ENCODE assay signal across 10 mouse cellular contexts in genomic region chr1:38357933-38358796, GRCm38 (mm10).
A peak's percentile ranks its signal among the peaks of the same experiment; 100 is the strongest.
DNase-seq lines count a peak whose midpoint lies in the region; ATAC-seq lines count a peak whose summit lies in the region.
"Had no signal": no experiment of that assay in that cellular context is flagged by ENCODE, and none has a peak within 500 bp of the region (broad histone marks: within the 10 kb centered on the region; RNA-seq: fewer than 3 reads in every experiment).

No protein-coding gene starts in this region.

- no peaks in the 10 kb centered on the region for H3K36me3 ChIP-seq in forebrain, embryonic 13.5 days (ENCODE audit: poor library complexity, severe bottlenecking)
- no peaks in the 10 kb centered on the region for H3K36me3 ChIP-seq in forebrain, embryonic 10.5 days (replicated peaks)
- H3K36me3 ChIP-seq in midbrain, embryonic 12.5 days: no peaks in the 10 kb centered on the region
- H3K36me3 ChIP-seq in midbrain, embryonic 10.5 days: no peaks in the 10 kb centered on the region
- H3K36me3 ChIP-seq in stomach, embryonic 15.5 days: no peaks in the 10 kb centered on the region
- H3K36me3 ChIP-seq: midbrain, embryonic 13.5 days had no signal

- no peak overlapping the region for H3K4me2 ChIP-seq in forebrain, embryonic 13.5 days
- H3K4me2 ChIP-seq in midbrain, embryonic 12.5 days (replicated peaks): no peak overlapping the region
- peak overlapping the region; percentile 13; the same call in 1 of the 2 replicates for H3K4me2 ChIP-seq in stomach, embryonic 15.5 days
- H3K4me2 ChIP-seq: midbrain, embryonic 13.5 days had no signal

- 80% methylated on average over 10 of the region's 10 CpGs for WGBS in forebrain, embryonic 13.5 days
- 85% methylated on average over 10 of the region's 10 CpGs for WGBS in forebrain, embryonic 10.5 days
- 80% methylated on average over 10 of the region's 10 CpGs for WGBS in midbrain, embryonic 12.5 days
- 85% methylated on average over 10 of the region's 10 CpGs for WGBS in midbrain, embryonic 10.5 days
- 21% methylated on average over 10 of the region's 10 CpGs for WGBS in stomach, embryonic 15.5 days

- H3K27ac ChIP-seq in forebrain, embryonic 13.5 days: no peak overlapping the region
- H3K27ac ChIP-seq in forebrain, embryonic 10.5 days: no peak overlapping the region
- H3K27ac ChIP-seq in midbrain, embryonic 12.5 days (replicated peaks): 0 out of 2 replicates have a peak overlapping the region, but pooled peaks have one; percentile 6
- H3K27ac ChIP-seq in midbrain, embryonic 10.5 days (replicated peaks): no peak overlapping the region
- peak overlapping the region; percentile 63 for H3K27ac ChIP-seq in stomach, embryonic 15.5 days
- H3K27ac ChIP-seq: midbrain, embryonic 13.5 days had no signal

- H3K27me3 ChIP-seq in forebrain, embryonic 13.5 days: no peaks in the 10 kb centered on the region
- no peaks in the 10 kb centered on the region for H3K27me3 ChIP-seq in forebrain, embryonic 10.5 days (ENCODE audit: poor library complexity, severe bottlenecking)
- no peaks in the 10 kb centered on the region for H3K27me3 ChIP-seq in midbrain, embryonic 12.5 days
- H3K27me3 ChIP-seq in midbrain, embryonic 10.5 days (ENCODE audit: low read depth, poor library complexity, severe bottlenecking): no peaks in the 10 kb centered on the region
- no peaks in the 10 kb centered on the region for H3K27me3 ChIP-seq in stomach, embryonic 15.5 days (replicated peaks)
- H3K27me3 ChIP-seq: midbrain, embryonic 13.5 days had no signal

- no peaks in the 10 kb centered on the region for H3K9me3 ChIP-seq in forebrain, embryonic 13.5 days (replicated peaks)
- H3K9me3 ChIP-seq in forebrain, embryonic 10.5 days: no peaks in the 10 kb centered on the region
- H3K9me3 ChIP-seq in midbrain, embryonic 12.5 days: no peaks in the 10 kb centered on the region
- H3K9me3 ChIP-seq in midbrain, embryonic 10.5 days (replicated peaks): no peaks in the 10 kb centered on the region
- H3K9me3 ChIP-seq in stomach, embryonic 15.5 days: no peaks in the 10 kb centered on the region
- H3K9me3 ChIP-seq: midbrain, embryonic 13.5 days had no signal

- no peak overlapping the region for H3K4me3 ChIP-seq in forebrain, embryonic 13.5 days
- no peak overlapping the region for H3K4me3 ChIP-seq in forebrain, embryonic 10.5 days
- no peak overlapping the region for H3K4me3 ChIP-seq in midbrain, embryonic 12.5 days
- no peak overlapping the region for H3K4me3 ChIP-seq in midbrain, embryonic 10.5 days
- no peak overlapping the region for H3K4me3 ChIP-seq in stomach, embryonic 15.5 days (replicated peaks)
- H3K4me3 ChIP-seq: layer of hippocampus, adult 2 months; midbrain, embryonic 13.5 days had no signal

- ATAC-seq in forebrain, embryonic 13.5 days: peak; percentile 21; the same call in 1 of the 2 replicates
- no peak for ATAC-seq in midbrain, embryonic 12.5 days (ENCODE audit: low FRiP score, low read depth)
- peak; percentile 45; the same call in 1 of the 2 replicates for ATAC-seq in stomach, embryonic 15.5 days (ENCODE audit: insufficient read depth, low FRiP score, low read depth)
- ATAC-seq: midbrain, embryonic 13.5 days had no signal

- no peak for DNase-seq in forebrain, embryonic 10.5 days (ENCODE audit: extremely low spot score, low spot score)
- no peak for DNase-seq in midbrain, embryonic 10.5 days (ENCODE audit: low spot score)
- DNase-seq in heart, postnatal 4 days: peak; percentile 60
- no peak for DNase-seq in embryo, embryonic 9.5 days (ENCODE audit: extremely low spot score)
- DNase-seq in ovary, postnatal 36 days (ENCODE audit: low spot score): no peak

- no peak overlapping the region for H3K9ac ChIP-seq in forebrain, embryonic 13.5 days
- no peak overlapping the region for H3K9ac ChIP-seq in midbrain, embryonic 12.5 days (replicated peaks)
- H3K9ac ChIP-seq in stomach, embryonic 15.5 days: no peak overlapping the region
- H3K9ac ChIP-seq: midbrain, embryonic 13.5 days had no signal

- H3K4me1 ChIP-seq in forebrain, embryonic 13.5 days: peaks cover 15% of the 10 kb centered on the region; the same call in 1 of the 2 replicates
- peaks cover 1% of the 10 kb centered on the region; the same call in 1 of the 2 replicates for H3K4me1 ChIP-seq in forebrain, embryonic 10.5 days
- no peaks in the 10 kb centered on the region for H3K4me1 ChIP-seq in midbrain, embryonic 12.5 days
- H3K4me1 ChIP-seq in midbrain, embryonic 10.5 days: no peaks in the 10 kb centered on the region
- H3K4me1 ChIP-seq in stomach, embryonic 15.5 days: peaks cover 11% of the 10 kb centered on the region
- H3K4me1 ChIP-seq: midbrain, embryonic 13.5 days had no signal

Comparison
In these comparisons a context has a peak if more than half of its experiments do, and no peak if none do; other contexts are left out.
1. H3K27ac ChIP-seq: peak in midbrain, embryonic 12.5 days (single experiment) and stomach, embryonic 15.5 days (single experiment); none in forebrain, embryonic 13.5 days (single experiment), forebrain, embryonic 10.5 days (single experiment) and midbrain, embryonic 10.5 days (single experiment).